27 mouse cellular contexts compared by ENCODE assay signal in the genomic region with DNA sequence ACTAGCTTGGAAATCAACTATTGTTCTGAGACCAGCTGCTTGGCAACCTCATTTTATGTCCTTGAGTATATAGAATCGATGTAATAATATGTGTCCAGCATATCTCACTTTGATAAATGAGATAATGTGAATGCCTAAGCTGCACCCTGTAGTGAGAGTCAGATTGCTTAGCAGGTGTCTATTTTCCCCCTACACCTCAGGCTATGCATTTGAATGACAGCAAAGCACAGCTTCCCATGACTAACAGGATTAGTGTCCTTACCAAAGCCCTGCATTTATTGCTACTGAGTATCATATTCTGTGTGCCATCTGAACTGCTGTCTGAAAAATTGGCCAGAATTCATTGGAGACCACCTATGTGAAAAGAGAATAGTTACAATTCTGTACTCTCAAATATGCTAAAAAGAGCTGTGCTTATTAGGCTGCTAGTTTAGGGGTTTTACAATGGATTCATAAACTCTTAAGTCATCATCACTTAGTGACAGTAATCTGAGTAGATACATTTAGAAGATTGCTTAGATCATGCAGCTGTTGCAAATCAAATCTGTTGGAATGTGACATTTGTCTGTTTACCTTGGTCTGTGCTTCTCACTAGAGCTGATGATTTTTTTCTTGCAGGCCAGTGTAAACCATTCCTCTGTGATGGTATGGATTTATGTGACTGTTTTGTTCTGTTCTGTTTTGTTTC.
DNase-seq lines count a peak whose midpoint lies in the region; ATAC-seq lines count a peak whose summit lies in the region.
"Had no signal": no experiment of that assay in that cellular context is flagged by ENCODE, and none has a peak within 500 bp of the region (broad histone marks: within the 10 kb centered on the region; RNA-seq: fewer than 3 reads in every experiment).

No protein-coding gene starts in this region.

- peak; percentile 7 for DNase-seq in embryo, embryonic 11 days
- no peak for DNase-seq in embryo, embryonic 9.5 days (ENCODE audit: extremely low spot score)
- DNase-seq in midbrain, embryonic 11.5 days (ENCODE audit: low spot score, missing footprints) = no peak
- DNase-seq in midbrain, embryonic 10.5 days (ENCODE audit: low spot score) = no peak
- DNase-seq in midbrain, embryonic 14.5 days = peak; percentile 71
- no peak for DNase-seq in right cerebral cortex, postnatal 25 days
- no peak for DNase-seq in liver
- DNase-seq: adrenal gland, postnatal 36 days; cerebellum, adult 11 months; cerebellum, adult 9-11 months; gastrocnemius, postnatal 10 days; heart, adult 11 months; heart, postnatal 10 days; kidney, adult 9 months; kidney, postnatal 4 days; lung, postnatal 4 days; right cerebral cortex, postnatal 14 days; spleen, adult 18-20 months had no signal

- no peak overlapping the region for H3K27ac ChIP-seq in midbrain, embryonic 11.5 days (ENCODE audit: low read depth, low read length)
- no peak overlapping the region for H3K27ac ChIP-seq in midbrain, embryonic 10.5 days (replicated peaks)
- H3K27ac ChIP-seq in midbrain, embryonic 14.5 days (replicated peaks; ENCODE audit: low read depth, low read length) = no peak overlapping the region
- H3K27ac ChIP-seq: hindbrain, embryonic 15.5 days; limb, embryonic 15.5 days; liver, embryonic 15.5 days had no signal

- H3K9ac ChIP-seq in midbrain, embryonic 11.5 days (ENCODE audit: low read length) = no peak overlapping the region
- H3K9ac ChIP-seq in midbrain, embryonic 14.5 days (replicated peaks; ENCODE audit: low read length) = no peak overlapping the region
- H3K9ac ChIP-seq: heart, embryonic 12.5 days; hindbrain, embryonic 15.5 days; limb, embryonic 15.5 days; liver, embryonic 15.5 days had no signal

- H3K9me3 ChIP-seq in midbrain, embryonic 11.5 days (ENCODE audit: control insufficient read depth, low read length) = no peaks in the 10 kb centered on the region
- H3K9me3 ChIP-seq in midbrain, embryonic 10.5 days (replicated peaks) = no peaks in the 10 kb centered on the region
- H3K9me3 ChIP-seq in midbrain, embryonic 14.5 days (ENCODE audit: control insufficient read depth, low read length) = no peaks in the 10 kb centered on the region
- H3K9me3 ChIP-seq: heart, embryonic 12.5 days; hindbrain, embryonic 15.5 days; limb, embryonic 15.5 days; liver, embryonic 15.5 days had no signal

- WGBS in midbrain, embryonic 11.5 days = 51% methylated on average over 1 of the region's 1 CpGs
- WGBS in midbrain, embryonic 10.5 days = 50% methylated on average over 1 of the region's 1 CpGs
- WGBS in midbrain, embryonic 14.5 days = 18% methylated on average over 1 of the region's 1 CpGs

- no peaks in the 10 kb centered on the region for H3K36me3 ChIP-seq in midbrain, embryonic 11.5 days (ENCODE audit: control insufficient read depth, insufficient read depth, low read length)
- H3K36me3 ChIP-seq in midbrain, embryonic 10.5 days = no peaks in the 10 kb centered on the region
- H3K36me3 ChIP-seq in midbrain, embryonic 14.5 days (ENCODE audit: control insufficient read depth, insufficient read depth, low read length) = no peaks in the 10 kb centered on the region
- H3K36me3 ChIP-seq: heart, embryonic 12.5 days; hindbrain, embryonic 15.5 days; limb, embryonic 15.5 days; liver, embryonic 15.5 days had no signal

- 0 out of 2 replicates have a peak, but pooled peaks have one; percentile 40 for ATAC-seq in midbrain, embryonic 11.5 days (ENCODE audit: low FRiP score)
- 0 out of 2 replicates have a peak, but pooled peaks have one; percentile 31 for ATAC-seq in midbrain, embryonic 14.5 days (ENCODE audit: low FRiP score, low TSS enrichment)
- no peak for ATAC-seq in granulocyte monocyte progenitor cell, adult 5-6 weeks (replicated peaks; ENCODE audit: poor library complexity, severe bottlenecking)
- ATAC-seq: CD4-positive, CD25-positive, alpha-beta regulatory T cell, adult 4 months; forebrain, embryonic 16.5 days; intestine, embryonic 16.5 days; Patski had no signal

- no peak overlapping the region for H3K4me3 ChIP-seq in midbrain, embryonic 11.5 days (ENCODE audit: low read depth, low read length)
- no peak overlapping the region for H3K4me3 ChIP-seq in midbrain, embryonic 10.5 days
- H3K4me3 ChIP-seq in midbrain, embryonic 14.5 days (replicated peaks; ENCODE audit: low read depth, low read length) = no peak overlapping the region
- H3K4me3 ChIP-seq: heart, embryonic 12.5 days; hindbrain, embryonic 15.5 days; limb, embryonic 15.5 days; liver, embryonic 15.5 days had no signal

- no peak overlapping the region for H3K4me2 ChIP-seq in midbrain, embryonic 11.5 days
- H3K4me2 ChIP-seq in midbrain, embryonic 14.5 days (ENCODE audit: low read length) = no peak overlapping the region
- H3K4me2 ChIP-seq: heart, embryonic 12.5 days; hindbrain, embryonic 15.5 days; limb, embryonic 15.5 days; liver, embryonic 15.5 days had no signal

- H3K27me3 ChIP-seq in midbrain, embryonic 11.5 days (ENCODE audit: control insufficient read depth, insufficient read depth, low read length) = no peaks in the 10 kb centered on the region
- H3K27me3 ChIP-seq in midbrain, embryonic 10.5 days (ENCODE audit: low read depth, poor library complexity, severe bottlenecking) = no peaks in the 10 kb centered on the region
- H3K27me3 ChIP-seq in midbrain, embryonic 14.5 days (ENCODE audit: control insufficient read depth, insufficient read depth, low read length) = no peaks in the 10 kb centered on the region
- H3K27me3 ChIP-seq: heart, embryonic 12.5 days; hindbrain, embryonic 15.5 days; limb, embryonic 15.5 days; liver, embryonic 15.5 days; Patski had no signal

- H3K4me1 ChIP-seq in midbrain, embryonic 11.5 days (ENCODE audit: control insufficient read depth, insufficient read depth, low read length) = 0 out of 2 replicates have a peak, but pooled peaks cover 2% of the 10 kb centered on the region
- peaks cover 15% of the 10 kb centered on the region for H3K4me1 ChIP-seq in midbrain, embryonic 10.5 days
- peaks cover 11% of the 10 kb centered on the region; the same call in 1 of the 2 replicates for H3K4me1 ChIP-seq in midbrain, embryonic 14.5 days (ENCODE audit: control insufficient read depth, insufficient read depth, low read length)
- H3K4me1 ChIP-seq: hindbrain, embryonic 15.5 days; limb, embryonic 15.5 days; liver, embryonic 15.5 days had no signal

Comparison
In these comparisons a context has a peak if more than half of its experiments do, and no peak if none do; other contexts are left out.
1. DNase-seq: peak in embryo, embryonic 11 days (single experiment) and midbrain, embryonic 14.5 days (single experiment); none in embryo, embryonic 9.5 days (single experiment), midbrain, embryonic 11.5 days (single experiment), midbrain, embryonic 10.5 days (single experiment), right cerebral cortex, postnatal 25 days (single experiment) and liver (single experiment).